Mouse (Mus musculus): Measurements from ENCODE around the gene Zfyve28.

Zfyve28 gene

DNA sequence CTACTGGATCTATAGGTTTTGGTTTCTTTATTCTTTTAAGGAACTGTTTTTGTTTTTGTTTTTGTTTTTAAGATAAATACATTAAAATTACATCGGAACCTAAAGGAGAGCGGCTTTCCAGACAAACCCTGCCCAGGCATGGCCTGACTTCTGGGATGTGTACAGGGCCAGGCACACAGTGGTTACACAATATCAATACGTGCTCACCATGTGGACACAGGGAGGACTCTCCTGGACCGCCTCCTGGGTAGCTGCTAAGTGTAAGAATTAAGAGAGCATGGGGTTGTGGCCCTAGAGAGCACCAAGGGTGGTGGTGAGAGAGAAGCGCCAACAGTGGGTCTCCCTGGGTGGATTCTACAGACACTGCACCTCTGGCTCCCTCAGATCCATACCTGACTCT, 58.7 kb downstream of the Zfyve28 start:
- in situ Hi-C loops (cut with MboI; ENCODE audit: low pct_unique_long_range_greater_than_20kb in 1 of 2, low sequenced_read_pairs in 2 of 2, unreplicated experiment in 1 of 2), result no loop called here

DNA sequence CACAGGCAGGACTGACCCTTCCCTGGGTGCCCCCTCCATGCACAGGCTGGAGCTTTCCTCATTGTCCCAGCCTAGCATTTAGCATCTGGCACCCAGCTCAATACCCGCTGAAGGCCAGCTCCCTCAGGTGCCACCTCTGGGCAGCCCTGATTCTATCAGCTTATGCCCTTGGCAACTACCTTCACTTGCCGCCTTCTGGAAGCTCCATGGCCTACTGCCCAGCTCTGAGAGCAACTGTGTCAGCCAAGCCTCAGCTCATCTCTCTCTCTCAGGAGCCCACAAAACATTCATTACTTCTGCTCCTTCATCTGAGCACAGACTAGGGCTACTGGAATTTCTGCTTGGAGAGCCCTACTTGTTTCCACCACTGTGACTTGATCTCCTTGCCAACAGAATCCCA, 62.7 kb downstream of the Zfyve28 start:
- in situ Hi-C loops (cut with MboI; ENCODE audit: low pct_unique_long_range_greater_than_20kb in 1 of 2, low sequenced_read_pairs in 2 of 2, unreplicated experiment in 1 of 2), result no loop called here

DNA sequence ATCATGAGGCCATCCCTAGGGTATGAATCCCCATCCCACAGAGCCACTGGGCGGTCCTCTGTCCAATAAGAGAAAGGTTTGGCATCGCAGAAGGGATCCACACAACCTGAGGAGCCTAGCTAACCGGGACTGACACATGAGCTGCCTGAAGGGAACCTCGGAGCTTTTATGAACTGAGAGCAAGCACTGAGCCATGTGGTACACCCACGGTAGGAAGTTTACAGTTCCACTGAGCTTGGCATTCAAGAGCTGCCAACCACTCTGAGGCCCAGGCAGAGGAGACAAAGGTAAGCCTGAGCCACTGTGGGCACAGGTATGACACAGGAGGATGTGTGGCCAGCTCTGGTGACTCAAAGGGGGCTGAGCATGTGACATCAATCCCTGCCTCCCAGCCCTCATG, 63.7 kb downstream of the Zfyve28 start:
- in situ Hi-C loops (cut with MboI; ENCODE audit: low pct_unique_long_range_greater_than_20kb in 1 of 2, low sequenced_read_pairs in 2 of 2, unreplicated experiment in 1 of 2), result no loop called here

DNA sequence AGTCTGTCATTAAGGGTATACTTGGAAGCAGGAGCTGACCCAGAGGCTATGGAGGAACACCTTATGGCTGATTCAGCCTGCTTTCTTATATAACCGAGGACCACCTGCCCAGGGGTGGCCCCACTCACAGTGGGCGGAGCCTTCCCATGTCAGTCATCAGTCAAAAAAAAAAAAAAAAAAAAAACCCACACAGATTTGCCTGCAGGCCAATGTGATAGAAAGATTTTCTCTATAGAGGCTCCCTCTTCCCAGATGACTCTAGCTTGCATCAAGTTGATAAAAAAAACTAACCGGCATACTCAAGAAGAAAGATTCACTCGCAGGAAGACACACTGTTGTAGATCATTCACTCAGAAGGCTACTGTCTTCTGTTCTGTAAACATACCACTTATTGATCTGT, 68.2 kb downstream of the Zfyve28 start:
- in situ Hi-C loops (cut with MboI; ENCODE audit: low pct_unique_long_range_greater_than_20kb in 1 of 2, low sequenced_read_pairs in 2 of 2, unreplicated experiment in 1 of 2), result no loop called here

DNA sequence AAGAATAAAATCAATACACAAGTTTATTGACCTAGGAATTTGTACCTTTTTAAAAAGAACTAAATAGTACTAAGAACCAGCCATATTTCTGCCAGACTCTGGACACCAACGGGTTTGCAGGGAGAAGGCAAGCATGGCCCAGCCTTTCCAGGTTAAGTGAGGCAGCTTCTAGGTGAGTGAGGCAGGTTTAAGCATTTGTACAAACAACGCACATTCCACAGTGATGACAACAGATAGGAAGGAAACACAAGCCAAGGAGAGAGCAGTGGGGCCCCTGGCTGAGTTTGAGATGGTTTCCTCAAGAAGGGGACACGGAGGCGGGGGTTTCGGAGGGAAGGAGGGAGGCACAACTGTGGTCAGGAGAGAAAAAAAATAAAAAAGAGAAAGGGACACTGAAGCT, 69.6 kb downstream of the Zfyve28 start:
- in situ Hi-C loops (cut with MboI; ENCODE audit: low pct_unique_long_range_greater_than_20kb in 1 of 2, low sequenced_read_pairs in 2 of 2, unreplicated experiment in 1 of 2), result no loop called here

DNA sequence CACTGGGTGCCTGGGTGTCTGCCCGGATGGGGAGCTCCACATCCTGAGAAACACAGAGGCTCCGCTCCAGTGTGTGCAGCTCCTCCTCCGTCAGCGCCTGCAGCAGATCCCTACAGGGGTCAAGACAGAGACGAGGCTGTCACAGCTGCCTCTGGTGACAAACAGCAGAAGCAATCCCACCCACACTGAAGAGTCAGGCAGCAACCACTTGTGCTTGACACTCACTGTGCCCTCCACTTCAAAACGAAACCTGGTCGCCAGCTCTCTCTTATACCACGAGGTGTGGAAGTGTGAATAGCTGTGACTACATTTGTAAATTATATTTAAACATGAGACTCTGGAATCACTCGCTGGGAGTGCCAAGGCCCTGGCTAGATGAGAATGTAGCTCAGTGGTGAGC, 70.5 kb downstream of the Zfyve28 start:
- in situ Hi-C loops (cut with MboI; ENCODE audit: low pct_unique_long_range_greater_than_20kb in 1 of 2, low sequenced_read_pairs in 2 of 2, unreplicated experiment in 1 of 2), result no loop called here

DNA sequence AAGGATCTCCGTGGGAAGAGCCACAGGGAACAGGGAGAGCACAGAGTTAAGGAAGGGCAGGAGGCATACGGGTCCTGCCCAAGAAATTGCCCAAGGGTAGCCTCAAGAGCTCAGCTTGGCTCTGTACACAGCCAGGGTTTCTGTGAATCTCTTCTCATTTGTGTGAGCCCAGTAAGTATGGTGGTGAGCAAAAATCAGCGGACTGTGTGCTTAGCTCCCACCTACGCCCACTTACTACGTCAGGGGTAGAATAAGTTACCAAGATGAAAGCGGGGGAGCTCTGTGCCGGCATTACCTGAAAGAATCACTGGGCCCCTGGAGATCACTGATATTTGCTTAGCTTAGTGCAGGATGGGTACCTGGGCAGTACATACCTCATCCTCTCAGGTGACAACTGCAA, 72.2 kb downstream of the Zfyve28 start:
- in situ Hi-C loops (cut with MboI; ENCODE audit: low pct_unique_long_range_greater_than_20kb in 1 of 2, low sequenced_read_pairs in 2 of 2, unreplicated experiment in 1 of 2), result no loop called here

DNA sequence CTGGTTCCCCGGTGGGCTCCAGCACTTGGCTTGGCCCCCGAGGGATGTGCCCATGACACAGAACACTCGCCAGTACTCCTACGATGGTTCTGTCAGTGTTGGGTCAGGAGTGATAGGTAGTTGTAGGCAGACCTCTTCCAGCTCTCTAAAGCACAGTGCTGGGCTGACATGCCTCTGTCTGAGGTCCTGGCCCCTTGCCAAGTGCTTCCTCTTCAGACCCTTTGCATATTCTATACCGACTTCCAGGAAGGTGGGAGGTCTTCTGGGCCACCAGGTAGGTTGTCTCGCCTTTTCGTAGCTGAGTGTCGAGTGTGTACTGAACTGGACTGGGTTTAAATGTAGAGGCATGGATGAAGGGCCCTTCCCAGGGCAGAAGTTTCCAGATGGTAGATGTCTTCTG, 74.6 kb downstream of the Zfyve28 start:
- in situ Hi-C loops (cut with MboI; ENCODE audit: low pct_unique_long_range_greater_than_20kb in 1 of 2, low sequenced_read_pairs in 2 of 2, unreplicated experiment in 1 of 2), result loop anchor here in 1 of 2 experiments (5.0 kb wide), 1 partner anchor 1031 kb away; no protein-coding TSS in a partner anchor

DNA sequence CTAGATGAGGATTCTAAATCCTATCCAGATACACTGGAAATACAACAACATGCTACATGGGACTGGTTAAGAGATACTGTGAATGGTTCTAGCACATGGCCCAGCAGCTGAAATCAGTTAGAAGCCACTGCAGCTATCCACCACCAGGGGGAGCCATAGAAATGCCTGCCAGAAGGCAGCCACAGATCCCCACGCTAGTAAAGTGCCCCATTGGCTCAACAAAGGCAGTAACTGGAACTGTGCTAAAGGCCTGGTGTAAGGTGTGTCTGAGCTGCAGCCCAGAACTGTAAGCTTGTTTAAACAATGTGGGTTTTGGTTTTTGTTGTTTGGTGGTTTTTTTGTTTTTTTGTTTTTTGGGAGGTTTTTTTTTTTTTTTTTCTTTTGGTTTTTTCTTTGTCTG, 78.0 kb downstream of the Zfyve28 start:
- in situ Hi-C loops (cut with MboI; ENCODE audit: low pct_unique_long_range_greater_than_20kb in 1 of 2, low sequenced_read_pairs in 2 of 2, unreplicated experiment in 1 of 2), result loop anchor here in 1 of 2 experiments (5.0 kb wide), 1 partner anchor 1028 kb away; no protein-coding TSS in a partner anchor

DNA sequence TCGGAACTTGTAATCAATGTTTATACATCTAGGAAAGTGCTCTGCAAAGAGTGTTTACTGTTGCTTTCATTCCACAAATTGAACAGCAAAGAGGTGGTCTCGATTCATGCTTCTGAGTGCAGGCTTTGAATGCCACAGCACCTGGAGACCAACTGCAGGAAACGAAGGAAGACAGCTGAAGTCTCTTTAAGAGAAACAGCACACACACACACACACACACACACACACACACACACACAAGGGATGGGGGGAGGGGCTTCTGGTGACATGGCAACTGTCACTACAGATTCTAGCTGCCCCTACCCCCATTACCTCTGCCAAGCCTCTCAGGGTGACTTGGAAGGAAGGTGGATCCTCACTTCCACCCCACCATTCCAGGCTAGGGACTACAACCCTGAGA, 80.7 kb downstream of the Zfyve28 start:
- in situ Hi-C loops (cut with MboI; ENCODE audit: low pct_unique_long_range_greater_than_20kb in 1 of 2, low sequenced_read_pairs in 2 of 2, unreplicated experiment in 1 of 2), result no loop called here

DNA sequence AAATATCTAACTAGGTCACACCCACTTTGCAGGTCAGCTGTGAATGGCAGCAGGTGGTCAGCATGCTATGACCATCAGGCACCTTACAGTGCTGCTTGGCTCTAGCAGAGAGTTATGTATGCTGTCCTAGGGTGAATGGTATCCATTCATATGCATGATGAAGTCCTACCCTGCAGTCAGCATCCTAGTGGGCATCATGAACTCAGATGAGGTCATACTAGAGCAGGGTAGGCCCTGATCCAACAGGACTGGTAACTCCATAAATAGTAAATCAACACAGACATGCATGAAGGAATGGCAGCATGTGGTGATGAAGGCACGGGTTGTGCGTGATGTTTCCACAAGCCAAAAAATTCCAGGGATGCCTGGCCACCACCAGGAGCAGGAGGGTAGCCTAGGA, 82.5 kb downstream of the Zfyve28 start:
- in situ Hi-C loops (cut with MboI; ENCODE audit: low pct_unique_long_range_greater_than_20kb in 1 of 2, low sequenced_read_pairs in 2 of 2, unreplicated experiment in 1 of 2), result no loop called here

DNA sequence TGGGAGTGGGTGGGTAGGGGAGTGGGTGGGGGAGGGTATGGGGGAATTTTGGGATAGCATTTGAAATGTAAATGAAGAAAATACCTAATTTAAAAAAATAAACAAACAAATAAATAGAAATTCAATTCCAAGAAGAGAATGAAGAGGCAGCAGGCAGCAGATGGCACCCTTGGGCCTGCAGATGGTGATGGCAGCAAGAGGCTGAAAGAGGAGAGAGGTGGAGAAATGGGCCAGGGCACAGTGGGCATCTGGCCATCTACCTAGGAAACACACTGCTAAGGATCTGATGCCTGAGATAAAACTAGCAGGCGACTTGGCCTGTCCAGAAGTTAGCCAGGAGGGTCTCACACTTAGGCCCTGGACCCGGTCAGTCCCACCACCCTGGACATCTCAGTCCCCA, 83.3 kb downstream of the Zfyve28 start:
- in situ Hi-C loops (cut with MboI; ENCODE audit: low pct_unique_long_range_greater_than_20kb in 1 of 2, low sequenced_read_pairs in 2 of 2, unreplicated experiment in 1 of 2), result no loop called here

DNA sequence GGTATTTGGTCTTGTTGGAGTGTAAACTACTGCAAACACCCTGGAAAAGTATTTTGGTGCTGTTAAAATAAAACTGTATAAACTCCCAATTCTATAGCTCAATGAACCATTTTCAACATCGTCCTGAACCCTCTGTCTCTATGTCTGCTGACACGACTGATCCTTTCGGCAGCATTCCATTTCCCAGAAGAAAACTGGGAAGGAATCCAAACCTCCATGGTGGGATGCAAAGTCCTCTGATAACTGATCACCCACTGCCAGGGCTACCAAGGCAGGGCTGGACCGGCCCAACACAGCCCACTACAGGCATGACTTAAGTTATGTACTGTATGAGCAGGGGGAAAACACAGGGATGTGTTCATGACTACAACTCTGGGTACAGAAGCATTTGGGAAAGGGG, 86.2 kb downstream of the Zfyve28 start:
- in situ Hi-C loops (cut with MboI; ENCODE audit: low pct_unique_long_range_greater_than_20kb in 1 of 2, low sequenced_read_pairs in 2 of 2, unreplicated experiment in 1 of 2), result no loop called here

DNA sequence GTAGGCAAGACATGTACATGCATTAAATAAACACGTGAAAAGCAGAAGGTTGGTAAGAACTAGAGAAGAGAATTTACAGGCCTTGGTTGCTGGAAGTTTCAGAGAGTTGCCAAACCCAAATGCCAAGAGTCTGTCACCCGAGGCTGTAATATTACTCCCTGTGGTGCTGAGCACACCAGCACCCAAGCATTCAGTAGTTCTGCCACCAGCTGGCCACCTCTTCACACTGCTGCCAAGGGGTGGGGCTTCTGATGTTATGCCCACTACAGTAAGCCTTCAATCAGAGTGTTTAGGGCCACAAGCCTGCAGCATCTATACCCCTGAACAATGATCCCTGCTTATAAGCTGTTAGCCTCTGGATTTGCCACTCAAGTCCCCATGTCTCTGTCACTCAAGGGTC, 86.9 kb downstream of the Zfyve28 start:
- in situ Hi-C loops (cut with MboI; ENCODE audit: low pct_unique_long_range_greater_than_20kb in 1 of 2, low sequenced_read_pairs in 2 of 2, unreplicated experiment in 1 of 2), result no loop called here

DNA sequence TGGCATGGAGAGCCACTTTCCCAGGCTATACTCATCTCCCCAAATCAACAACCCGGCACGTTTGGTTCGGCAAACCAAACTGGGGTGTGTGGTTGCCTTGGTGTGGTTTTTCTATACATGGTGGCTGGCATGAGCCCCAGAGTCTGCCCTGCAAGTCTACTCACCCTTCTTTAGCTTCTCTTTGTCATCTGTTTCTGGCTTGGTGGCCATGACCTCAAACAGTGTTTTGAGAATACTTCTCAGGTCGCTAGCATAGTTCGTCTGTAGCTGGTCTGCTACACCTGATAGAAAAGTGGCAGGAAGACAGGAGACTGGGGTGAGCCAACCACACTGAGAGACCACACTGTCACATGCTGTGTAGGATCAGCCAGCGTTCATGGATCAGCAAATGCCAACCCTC, 89.6 kb downstream of the Zfyve28 start:
- in situ Hi-C loops (cut with MboI; ENCODE audit: low pct_unique_long_range_greater_than_20kb in 1 of 2, low sequenced_read_pairs in 2 of 2, unreplicated experiment in 1 of 2), result no loop called here

DNA sequence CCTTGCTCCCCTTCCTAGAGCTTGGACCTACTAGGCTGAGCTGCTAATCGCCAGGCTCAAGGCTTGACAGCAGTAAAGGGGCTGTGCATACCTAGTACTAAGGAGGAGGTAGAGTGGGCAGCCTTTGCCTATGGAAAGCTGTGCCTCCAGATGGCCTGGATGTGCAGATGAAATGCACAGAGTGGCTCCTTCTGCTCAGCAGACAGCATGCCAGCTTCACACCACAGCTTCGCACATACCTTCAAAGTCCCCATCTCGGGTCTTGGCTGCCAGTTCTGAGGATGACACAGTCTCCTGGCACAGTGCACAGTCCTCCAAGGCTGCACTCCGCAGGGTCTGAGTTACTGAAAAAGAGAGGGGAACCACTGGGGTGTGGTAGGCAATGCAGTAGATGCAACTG, 91.0 kb downstream of the Zfyve28 start:
- in situ Hi-C loops (cut with MboI; ENCODE audit: low pct_unique_long_range_greater_than_20kb in 1 of 2, low sequenced_read_pairs in 2 of 2, unreplicated experiment in 1 of 2), result no loop called here

DNA sequence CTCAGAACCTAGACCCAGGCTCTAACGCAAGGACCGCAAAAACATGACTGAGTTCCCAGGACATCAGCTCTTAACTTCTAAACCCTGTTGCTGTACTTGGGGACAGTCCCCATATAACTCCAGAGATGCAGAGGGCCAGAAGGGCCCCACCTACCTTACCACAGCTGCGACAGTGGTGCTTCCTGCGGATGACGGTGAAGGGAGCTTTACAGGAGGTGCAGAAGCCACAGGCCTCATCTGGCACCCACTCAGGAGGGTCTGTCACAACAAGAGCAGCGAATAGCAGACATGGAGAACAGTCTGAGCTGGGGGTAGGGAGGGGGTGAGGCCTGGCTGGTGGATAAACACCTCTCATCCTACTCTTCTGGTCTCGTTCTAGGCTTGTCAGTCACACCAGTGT, 91.8 kb downstream of the Zfyve28 start:
- in situ Hi-C loops (cut with MboI; ENCODE audit: low pct_unique_long_range_greater_than_20kb in 1 of 2, low sequenced_read_pairs in 2 of 2, unreplicated experiment in 1 of 2), result no loop called here

DNA sequence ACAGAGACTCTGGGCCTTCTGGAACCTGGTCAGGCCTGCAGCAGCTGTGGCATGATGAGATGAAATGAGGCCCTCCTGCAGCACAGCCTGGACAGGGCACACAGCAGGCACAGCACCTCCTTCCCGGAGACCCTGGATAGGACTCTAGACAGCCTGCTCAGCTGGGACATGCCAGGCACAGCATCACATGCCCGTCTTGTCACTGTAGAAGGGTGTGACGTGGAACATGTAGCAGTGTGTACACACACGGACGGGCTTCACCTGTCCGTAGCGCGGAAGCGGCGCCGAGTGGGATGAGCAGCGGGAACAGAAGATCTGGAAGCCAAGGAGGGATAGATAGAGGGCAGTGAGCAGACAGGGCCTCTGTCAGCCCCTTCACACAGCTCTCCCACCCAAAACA, 92.5 kb downstream of the Zfyve28 start:
- in situ Hi-C loops (cut with MboI; ENCODE audit: low pct_unique_long_range_greater_than_20kb in 1 of 2, low sequenced_read_pairs in 2 of 2, unreplicated experiment in 1 of 2), result no loop called here

DNA sequence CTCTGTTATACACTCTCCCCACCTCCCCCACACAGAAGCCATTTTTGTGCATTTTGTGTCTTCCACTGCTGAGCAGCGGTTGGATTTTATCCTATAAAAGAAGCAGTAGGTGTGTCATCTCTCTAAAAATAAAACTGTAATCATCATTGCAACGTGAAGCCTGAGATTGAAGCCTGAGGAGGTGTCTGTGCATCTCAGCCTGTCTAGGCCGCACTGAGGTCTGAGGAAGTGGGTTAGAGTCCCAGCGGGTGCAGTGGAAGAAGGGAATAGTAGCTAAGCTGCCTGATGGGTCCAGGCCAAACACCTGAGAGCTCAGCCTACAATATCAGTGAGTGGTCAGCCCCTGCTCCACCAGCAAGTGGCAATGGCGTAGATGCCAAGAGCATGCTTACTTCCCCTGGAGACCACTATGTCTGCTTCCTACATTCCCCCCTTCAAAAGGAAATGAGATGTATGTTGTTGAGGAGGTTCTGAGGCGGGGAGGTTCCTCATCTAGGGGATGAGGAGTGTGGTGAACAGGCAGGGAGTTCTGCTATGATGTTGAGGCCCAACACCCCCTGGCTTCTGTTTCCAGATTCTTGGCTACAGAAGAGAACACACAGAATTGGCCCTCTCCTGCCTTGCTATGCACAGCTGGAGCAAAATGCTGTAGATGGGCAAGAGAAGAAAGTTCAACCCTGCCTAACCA, 93.1 kb downstream of the Zfyve28 start:
- in situ Hi-C loops (cut with MboI; ENCODE audit: low pct_unique_long_range_greater_than_20kb in 1 of 2, low sequenced_read_pairs in 2 of 2, unreplicated experiment in 1 of 2), result no loop called here

DNA sequence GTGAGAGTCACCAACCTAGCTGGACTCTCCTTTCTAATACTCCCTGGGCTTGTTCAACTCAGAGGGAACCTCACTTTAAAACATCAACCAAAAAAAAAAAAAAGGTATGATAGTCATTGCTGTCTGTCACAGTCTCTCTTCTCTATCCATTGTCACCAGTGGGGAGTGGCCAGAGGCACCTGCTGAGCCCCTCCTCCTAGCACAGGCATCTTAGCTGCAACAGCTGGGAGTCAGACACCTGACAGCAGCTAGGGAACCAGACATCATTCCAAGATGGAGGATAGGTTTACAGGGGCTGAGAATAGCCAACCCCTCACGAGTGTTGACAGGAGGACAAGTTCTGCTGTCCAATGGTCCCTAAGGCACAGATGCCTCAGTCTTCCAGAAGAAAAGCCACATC, 93.8 kb downstream of the Zfyve28 start:
- in situ Hi-C loops (cut with MboI; ENCODE audit: low pct_unique_long_range_greater_than_20kb in 1 of 2, low sequenced_read_pairs in 2 of 2, unreplicated experiment in 1 of 2), result no loop called here

DNA sequence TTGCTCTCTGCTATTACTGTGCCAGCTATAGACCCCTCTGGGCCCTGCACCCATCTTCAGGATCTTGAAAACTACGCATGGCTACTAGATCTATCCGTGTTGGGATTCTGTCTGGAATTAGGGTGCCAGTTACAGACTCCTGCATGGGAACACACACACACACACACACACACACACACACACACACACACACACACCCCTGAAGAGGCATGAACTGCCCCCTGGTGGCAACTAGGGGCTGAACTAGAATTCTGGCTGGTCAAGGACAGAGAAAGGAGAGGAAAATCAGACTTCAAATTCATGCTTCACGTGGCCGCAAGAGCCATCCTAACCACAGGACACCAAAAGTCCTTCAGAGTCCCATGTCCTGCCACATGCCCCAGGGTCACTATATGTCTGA, 96.4 kb downstream of the Zfyve28 start:
- in situ Hi-C loops (cut with MboI; ENCODE audit: low pct_unique_long_range_greater_than_20kb in 1 of 2, low sequenced_read_pairs in 2 of 2, unreplicated experiment in 1 of 2), result no loop called here

All from mouse embryonic stem cell (cell line).